Mouse (Mus musculus) stomach, embryonic 14.5 days (tissue): ENCODE results near the gene Mt3. TPM values are rescaled to one million over a fixed set of nuclear protein-coding genes. Genes with fewer than 3 reads are reported as not detected.
A peak's percentile ranks its signal among the peaks of the same experiment; 100 is the strongest.

Source experiments
- ATAC-seq: fragments of 200-750 bp; cut with Nextera tagmentation; 2 replicates; pipeline ENCODE4 v1.8.0; 2017; ENCODE audit warnings: low read depth, moderate TSS enrichment; ENCODE audit not compliant: insufficient number of reproducible peaks, insufficient read depth, low FRiP score
- H3K27ac ChIP-seq: fragments of 300-500 bp; sonication (generic); 2 replicates; pipeline ENCODE4 v1.5.1; 2014; ENCODE audit warnings: mild to moderate bottlenecking, low read length, moderate library complexity, mixed read lengths
- H3K27me3 ChIP-seq: fragments of 300-500 bp; sonication (generic); 2 replicates; pipeline ENCODE4 v1.6.1; 2014; ENCODE audit warnings: low read length, control low read depth, mixed read lengths; ENCODE audit not compliant: control insufficient read depth, insufficient read depth
- H3K36me3 ChIP-seq: fragments of 300-500 bp; sonication (generic); 2 replicates; pipeline ENCODE4 v1.6.1; 2014; ENCODE audit warnings: mild to moderate bottlenecking, control low read depth, low read length, moderate library complexity, mixed read lengths; ENCODE audit not compliant: control insufficient read depth, insufficient read depth
- H3K4me1 ChIP-seq: fragments of 300-500 bp; sonication (generic); 2 replicates; pipeline ENCODE4 v1.6.1; 2014; ENCODE audit warnings: low read length, control low read depth, mixed read lengths; ENCODE audit not compliant: control insufficient read depth, insufficient read depth
- H3K4me2 ChIP-seq: fragments of 300-500 bp; sonication (generic); replicated peaks from 2 replicates; pipeline ENCODE4 v1.6.1; 2014; ENCODE audit warnings: low read depth, low read length, control low read depth
- H3K4me3 ChIP-seq: fragments of 300-500 bp; sonication (generic); 2 replicates; pipeline ENCODE4 v1.5.1; 2014; ENCODE audit warnings: low read depth, low read length, control low read depth
- H3K9ac ChIP-seq: fragments of 300-500 bp; sonication (generic); replicated peaks from 2 replicates; pipeline ENCODE4 v1.6.1; 2014; ENCODE audit warnings: low read depth, mild to moderate bottlenecking, control low read depth, low read length, moderate library complexity, mixed read lengths
- H3K9me3 ChIP-seq: fragments of 300-500 bp; sonication (generic); 2 replicates; pipeline ENCODE4 v1.6.1; 2016; ENCODE audit warnings: low read depth, low read length, control low read depth; ENCODE audit not compliant: control insufficient read depth
- WGBS: fragments of 180-500 bp; shearing (Covaris S2); extraction: QIAGEN DNeasy Blood & Tissue Kit; methylation state at CpG from one replicate; pipeline ENCODE4 v1.1.7; 2014; 5-methylcytosine and 5-hydroxymethylcytosine counted together
- polyA plus RNA-seq: library from polyadenylated mRNA; unstranded; fragments of >200 nt; fragmentation: Nextera tagmentation; extraction: Ambion mirVana; gene quantifications from 2 replicates; pipeline ENCODE4 v1.2.1, GENCODE M21; 2014

Gene Mt3
- polyA plus RNA-seq, 1 experiment from 2014 or later, result 3.6 TPM

- H3K27me3 ChIP-seq, result no peaks in the 10 kb centered on the region
- H3K27ac ChIP-seq, result no peak overlapping the region
- no peaks in the 10 kb centered on the region for H3K9me3 ChIP-seq
- WGBS, result 44% methylated on average over 10 of the region's 10 CpGs
- no peak overlapping the region for H3K4me3 ChIP-seq
- H3K9ac ChIP-seq, result no peak overlapping the region
- peak; percentile 18; the same call in 1 of the 2 replicates for ATAC-seq
- H3K4me1 ChIP-seq, result no peaks in the 10 kb centered on the region
- H3K36me3 ChIP-seq, result no peaks in the 10 kb centered on the region
- H3K4me2 ChIP-seq, result no peak overlapping the region
Observed at GRCm38 (mm10) chr8:94199202-94199869, 46.9 kb downstream of the Mt3 start.

Other genes with a start within 250 kb of the Mt3 start
- gene Amfr, start 139.8 kb upstream of the Mt3 start, polyA plus RNA-seq, result 41.9 and 46.3 TPM in 2 replicates
- 126 and 136 TPM in 2 replicates for gene Nudt21, start 115.6 kb upstream of the Mt3 start, polyA plus RNA-seq
- gene Ogfod1, start 115.4 kb upstream of the Mt3 start, polyA plus RNA-seq, result 13.4 and 17.9 TPM in 2 replicates
- 12.7 and 16.6 TPM in 2 replicates for gene Bbs2, start 53.7 kb upstream of the Mt3 start, polyA plus RNA-seq
- gene Mt4, start 15.4 kb upstream of the Mt3 start, polyA plus RNA-seq, result not detected in 2 replicates
- 310 and 332 TPM in 2 replicates for gene Mt2, start 20.1 kb downstream of the Mt3 start, polyA plus RNA-seq
- gene Mt1, start 26.5 kb downstream of the Mt3 start, polyA plus RNA-seq, result 888 and 910 TPM in 2 replicates
- 74.6 and 82.1 TPM in 2 replicates for gene Nup93, start 62.0 kb downstream of the Mt3 start, polyA plus RNA-seq
- gene Slc12a3, start 176.6 kb downstream of the Mt3 start, polyA plus RNA-seq, result not detected in 2 replicates
- gene Herpud1, start 233.8 kb downstream of the Mt3 start, polyA plus RNA-seq, result 93.1 and 101 TPM in 2 replicates